Mouse (Mus musculus): Measurements from ENCODE around the gene Nt5dc1.

The Nt5dc1 gene

GRCm38 (mm10) chr10:34238536-34238935 lies 179.8 kb downstream of the Nt5dc1 start:
- in situ Hi-C loops (cut with MboI, MseI), result no loop called here
